Mouse (Mus musculus): ENCODE data around the gene Jund.

Gene Jund

DNA sequence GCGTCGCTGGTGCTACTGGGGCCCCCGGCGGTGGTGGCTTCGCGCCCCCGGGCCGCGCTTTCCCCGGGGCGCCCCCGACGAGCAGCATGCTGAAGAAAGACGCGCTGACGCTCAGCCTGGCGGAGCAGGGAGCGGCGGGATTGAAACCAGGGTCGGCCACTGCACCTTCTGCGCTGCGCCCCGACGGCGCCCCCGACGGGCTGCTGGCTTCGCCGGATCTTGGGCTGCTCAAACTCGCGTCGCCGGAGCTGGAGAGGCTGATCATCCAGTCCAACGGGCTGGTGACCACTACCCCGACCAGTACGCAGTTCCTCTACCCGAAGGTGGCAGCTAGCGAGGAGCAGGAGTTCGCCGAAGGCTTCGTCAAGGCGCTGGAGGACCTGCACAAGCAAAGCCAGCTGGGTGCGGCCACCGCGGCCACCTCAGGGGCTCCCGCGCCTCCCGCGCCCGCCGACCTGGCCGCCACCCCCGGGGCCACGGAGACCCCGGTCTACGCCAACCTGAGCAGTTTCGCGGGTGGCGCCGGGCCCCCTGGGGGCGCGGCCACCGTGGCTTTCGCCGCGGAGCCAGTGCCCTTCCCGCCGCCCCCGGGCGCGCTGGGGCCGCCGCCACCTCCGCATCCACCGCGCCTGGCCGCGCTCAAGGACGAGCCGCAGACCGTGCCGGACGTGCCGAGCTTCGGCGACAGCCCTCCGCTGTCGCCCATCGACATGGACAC is 526 bp downstream of the Jund start:
- DNase-seq (ENCODE audit: low spot score in 2 of 2) = peak in 1 of 2 experiments; percentile 35

DNA sequence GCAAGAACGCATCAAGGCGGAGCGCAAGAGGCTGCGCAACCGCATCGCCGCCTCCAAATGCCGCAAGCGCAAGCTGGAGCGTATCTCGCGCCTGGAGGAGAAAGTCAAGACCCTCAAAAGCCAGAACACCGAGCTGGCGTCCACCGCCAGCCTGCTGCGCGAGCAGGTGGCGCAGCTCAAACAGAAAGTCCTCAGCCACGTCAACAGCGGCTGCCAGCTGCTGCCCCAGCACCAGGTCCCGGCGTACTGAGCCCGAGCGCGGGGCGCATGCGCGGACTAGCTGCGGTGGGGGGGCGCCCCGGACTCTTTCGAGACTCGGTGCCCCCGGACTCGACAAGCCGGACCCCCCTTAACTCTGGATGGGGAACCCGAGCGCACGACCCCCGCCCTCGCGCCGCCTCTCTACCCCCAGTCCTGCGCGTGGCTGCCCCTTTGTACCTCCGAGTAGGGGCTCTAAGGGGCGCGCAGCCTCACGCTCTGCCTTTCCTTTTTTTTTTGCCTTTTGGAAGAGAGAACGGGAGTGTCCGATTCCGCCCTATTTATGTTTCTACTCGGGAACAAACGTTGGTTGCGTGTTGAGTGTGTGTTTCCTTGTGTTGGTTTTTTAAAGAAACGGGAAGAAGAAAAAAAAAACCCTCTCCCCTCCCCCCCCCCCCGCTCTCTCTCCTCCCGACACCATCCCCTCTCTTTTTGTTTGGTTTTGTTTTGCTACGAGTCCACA is 1.2 kb downstream of the Jund start:
- DNase-seq (ENCODE audit: low spot score in 2 of 2) = peak; percentile 64 to 78

DNA sequence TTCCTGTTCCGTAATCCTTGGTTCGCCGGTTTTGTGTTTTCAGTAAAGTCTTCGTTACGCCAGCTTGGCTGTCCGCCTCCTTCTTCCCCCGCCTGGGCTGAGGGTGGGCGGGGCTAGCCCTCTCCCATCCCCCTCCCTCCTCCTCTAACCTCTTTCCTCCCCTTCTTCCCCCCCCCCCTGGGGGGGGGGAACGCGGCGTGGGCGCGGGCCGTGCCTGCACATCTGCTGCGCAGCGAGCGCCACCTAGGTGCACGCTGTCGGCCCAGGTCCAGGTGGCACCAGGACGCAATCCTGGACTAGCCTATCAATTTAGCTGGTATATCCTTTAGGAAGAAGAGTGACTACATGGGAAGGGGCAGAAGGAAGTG is 1.8 kb downstream of the Jund start:
- DNase-seq (ENCODE audit: low spot score in 2 of 2) = peak; percentile 78 to 87

DNA sequence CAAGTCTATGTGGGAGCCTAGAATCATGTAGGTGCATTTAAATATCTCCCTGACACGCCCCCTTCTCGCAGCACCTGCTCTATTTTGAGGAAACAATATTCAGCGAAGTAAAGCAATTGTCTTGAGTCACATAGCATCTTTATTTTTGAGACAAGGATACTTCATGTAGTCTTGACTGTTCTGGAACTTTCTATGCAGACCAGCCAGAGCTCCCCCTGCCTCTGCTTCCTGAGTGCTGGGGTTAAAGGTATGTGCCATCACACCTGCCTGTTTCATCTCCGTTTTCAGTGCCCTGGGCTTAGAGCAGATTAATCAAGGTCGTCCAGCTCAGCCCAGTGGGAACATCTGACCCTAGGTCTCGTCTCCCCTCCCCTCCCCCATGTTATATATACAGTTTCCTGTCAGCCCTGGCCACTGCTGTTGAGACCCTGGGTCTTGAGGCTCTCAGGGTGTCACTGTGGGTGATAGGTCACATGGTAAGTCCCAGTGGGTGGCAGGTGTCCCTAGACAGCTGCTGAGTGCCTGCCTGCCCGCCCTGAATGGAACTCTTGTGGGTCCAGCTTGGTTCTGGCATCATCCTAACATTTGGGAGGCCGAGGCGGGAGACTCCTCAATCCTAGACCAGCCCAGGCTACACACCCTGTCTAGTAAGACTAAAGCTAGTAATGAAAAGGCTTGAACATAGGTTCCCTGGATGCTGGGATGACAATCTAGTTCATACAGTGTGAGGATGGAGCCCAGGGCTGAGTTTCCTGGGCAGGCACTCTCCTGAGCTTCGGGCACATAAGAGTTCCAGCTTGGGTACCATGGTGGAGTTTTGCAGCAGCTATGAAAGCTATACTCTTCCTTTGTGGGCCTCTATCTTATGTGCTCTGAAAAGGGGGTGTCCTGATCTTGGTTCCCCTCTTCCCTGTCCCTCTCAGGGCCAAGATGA is 2.6 kb downstream of the Jund start:
- DNase-seq (ENCODE audit: low spot score in 2 of 2) = no peak

DNA sequence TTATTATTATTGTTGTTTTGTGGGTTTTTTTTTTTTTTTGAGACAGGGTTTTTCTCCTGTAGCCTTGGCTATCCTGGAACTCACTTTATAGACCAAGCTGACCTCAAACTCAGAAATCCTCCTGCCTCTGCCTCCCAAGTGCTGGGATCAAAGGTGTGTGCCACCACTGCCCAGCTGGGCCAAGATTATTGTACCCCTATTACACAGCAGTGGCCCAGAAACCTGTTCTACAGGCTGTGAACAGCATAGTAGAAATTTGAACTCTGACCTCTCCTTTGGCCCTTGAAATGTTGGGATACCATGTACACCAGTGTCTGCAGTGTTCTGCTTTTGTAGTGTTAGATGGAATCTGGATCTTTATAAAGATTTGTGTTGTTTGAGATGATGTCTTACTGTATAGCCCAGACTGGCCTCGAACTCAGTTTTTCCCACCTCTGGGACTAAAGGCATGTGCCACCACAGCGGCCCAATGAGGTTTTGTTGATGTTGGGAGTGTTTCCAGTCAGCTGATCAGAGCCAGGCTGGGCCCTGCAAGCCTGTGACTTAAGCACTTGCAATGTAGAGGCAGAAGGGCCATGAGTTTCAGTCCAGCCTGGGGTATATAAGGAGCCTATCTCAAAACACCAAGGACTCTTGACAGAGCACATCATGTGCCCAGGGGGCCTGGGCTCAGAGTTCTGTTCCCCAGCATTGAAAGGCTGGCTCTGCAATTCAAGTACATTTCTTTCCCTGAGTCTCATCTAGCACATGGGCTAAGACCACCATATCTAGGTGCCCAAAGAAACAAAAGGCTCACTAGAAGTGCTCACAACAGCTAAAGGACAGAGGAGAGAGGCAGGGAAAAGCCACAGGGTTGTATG is 3.5 kb downstream of the Jund start:
- DNase-seq (ENCODE audit: low spot score in 2 of 2) = no peak

DNA sequence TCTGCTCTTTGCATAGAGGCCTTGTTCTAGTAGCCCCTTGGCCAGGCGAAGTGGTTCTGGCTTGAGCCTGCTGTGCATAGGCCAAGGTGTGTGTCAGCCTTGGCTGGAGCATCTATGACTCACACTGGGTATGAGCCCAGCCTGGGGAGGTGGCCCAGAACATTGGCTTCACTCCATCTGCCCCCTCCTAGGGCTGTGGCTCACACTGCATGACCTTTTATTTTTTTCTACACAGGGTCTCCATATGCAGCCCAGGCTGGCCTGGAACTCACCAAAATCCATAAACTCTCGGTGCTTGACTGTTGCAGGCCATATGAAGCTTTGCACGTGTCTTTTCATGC is 4.1 kb downstream of the Jund start:
- DNase-seq (ENCODE audit: low spot score in 2 of 2) = peak in 1 of 2 experiments; percentile 37

DNA sequence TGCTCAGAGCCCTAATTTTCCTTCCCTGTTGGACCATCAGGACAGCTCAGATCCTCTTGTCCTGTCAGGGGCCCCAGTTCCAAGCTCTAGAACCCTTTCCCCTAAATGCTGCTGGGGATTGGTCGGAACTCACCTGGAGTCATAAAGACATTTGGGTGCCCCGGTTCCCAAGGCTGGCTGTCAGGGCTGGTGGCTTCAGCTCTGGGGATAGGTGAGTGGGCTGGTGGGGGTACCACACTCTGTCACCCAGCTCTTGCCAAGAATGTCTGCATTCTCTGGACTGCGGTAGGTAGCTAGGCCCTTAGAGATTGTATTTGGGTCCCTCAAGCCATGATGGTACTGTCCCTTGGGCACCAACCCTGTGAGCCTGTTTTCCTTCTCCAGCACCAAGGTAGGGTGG is 4.5 kb downstream of the Jund start, which contains the start of gene Iqcn:
Gene Iqcn (plus strand): TSS at position 171 of the 400 bp plus-strand sequence.
- DNase-seq (ENCODE audit: low spot score in 2 of 2) = no peak

DNA sequence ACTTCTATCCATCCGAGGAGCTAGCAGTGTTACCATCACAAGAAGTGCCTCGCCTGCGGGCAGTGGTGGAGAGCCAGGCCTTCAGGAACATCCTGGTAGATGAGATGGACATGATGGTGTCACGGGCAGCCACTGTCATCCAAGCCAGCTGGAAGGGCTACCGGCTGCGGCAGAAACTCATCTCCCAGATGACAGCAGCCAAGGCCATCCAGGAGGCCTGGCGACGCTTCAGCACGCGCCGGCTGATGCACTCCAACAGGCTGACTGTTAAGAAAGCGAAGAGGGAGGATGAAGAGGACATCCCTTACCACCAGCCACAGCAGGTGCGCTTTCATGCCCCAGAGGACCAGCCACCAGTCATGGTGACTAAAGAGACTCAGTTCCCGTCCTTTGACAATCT is 9.5 kb downstream of the Jund start:
- no peak for DNase-seq (ENCODE audit: low spot score in 2 of 2)

DNA sequence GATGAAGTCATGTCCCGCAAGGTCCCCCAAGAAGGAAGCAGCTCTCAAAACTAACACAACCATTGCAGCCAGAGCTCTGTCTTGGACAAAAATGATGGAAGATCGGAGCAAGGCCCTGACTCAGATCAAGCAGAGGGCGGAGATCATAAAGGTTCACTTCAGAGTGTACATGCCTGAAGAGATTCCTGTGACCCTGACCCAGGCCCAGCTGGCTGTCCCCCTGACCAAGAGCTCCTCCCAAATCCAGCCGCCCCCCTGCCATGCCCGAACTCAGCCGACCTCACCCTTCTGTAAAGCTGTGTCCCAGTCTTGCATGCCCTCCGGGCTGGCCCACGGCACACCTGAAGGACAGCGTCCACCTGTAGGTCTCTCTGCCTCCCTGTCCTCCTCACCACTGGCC is 11.0 kb downstream of the Jund start:
- DNase-seq (ENCODE audit: low spot score in 2 of 2) = no peak

DNA sequence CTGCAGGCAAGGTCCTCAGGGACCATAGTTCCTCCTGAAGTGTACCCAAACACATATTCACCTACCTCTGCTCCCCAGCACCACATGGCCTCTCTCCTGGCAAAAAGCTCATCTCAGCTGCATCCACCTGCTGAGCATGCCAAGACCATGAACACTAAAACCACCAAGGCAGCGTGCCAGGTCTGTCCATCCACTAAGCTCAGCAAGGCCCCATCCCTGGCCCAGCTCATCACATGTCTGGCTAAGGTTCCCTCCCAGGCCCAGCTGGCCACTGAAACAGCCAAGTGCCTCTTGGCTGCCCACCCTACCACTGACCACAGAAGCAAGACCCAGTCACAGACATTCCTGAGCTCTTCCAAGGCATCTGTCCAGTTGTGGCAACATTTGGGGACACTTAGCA is 11.5 kb downstream of the Jund start:
- no peak for DNase-seq (ENCODE audit: low spot score in 2 of 2)

DNA sequence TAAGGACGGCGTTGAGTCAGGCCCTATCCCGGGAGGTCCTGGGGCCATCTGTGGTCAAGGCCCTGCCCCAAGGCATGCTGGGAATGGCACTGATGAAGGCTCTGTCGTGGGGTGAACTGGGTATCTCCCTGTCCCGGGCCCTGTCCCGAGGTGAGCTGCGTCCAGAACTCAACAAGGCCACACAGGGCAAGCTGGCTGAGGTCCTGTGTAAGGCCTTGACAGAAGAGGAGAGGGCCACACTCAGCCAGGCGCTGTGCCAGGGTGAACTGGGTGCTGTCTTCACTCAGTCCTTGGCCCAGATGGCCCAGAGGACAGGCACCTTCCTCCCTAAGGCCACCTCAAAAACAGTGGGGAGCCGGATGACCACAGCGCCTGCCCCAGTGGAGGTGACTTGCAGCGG is 12.3 kb downstream of the Jund start:
- no peak for DNase-seq (ENCODE audit: low spot score in 2 of 2)

DNA sequence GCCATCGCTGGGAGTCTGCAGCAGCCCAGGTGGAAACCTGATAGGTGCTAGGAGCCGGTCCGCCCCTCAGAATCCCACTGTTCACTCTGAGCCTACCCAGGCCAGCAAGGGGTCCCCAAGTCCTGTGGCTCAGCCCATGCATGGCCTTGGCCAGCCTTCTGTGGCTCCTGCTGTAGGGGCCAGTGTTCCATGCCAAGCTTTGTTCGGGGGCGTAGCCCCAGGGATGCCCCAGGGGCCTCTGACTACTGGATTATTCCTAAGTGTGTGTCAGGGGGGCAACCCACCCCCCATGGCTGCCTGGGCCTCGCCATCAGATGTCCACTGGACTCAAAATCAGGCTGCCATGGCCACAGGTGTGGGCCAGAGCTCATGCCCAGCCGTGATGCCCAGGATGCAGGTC is 15.2 kb downstream of the Jund start:
- no peak for DNase-seq (ENCODE audit: low spot score in 2 of 2)

DNA sequence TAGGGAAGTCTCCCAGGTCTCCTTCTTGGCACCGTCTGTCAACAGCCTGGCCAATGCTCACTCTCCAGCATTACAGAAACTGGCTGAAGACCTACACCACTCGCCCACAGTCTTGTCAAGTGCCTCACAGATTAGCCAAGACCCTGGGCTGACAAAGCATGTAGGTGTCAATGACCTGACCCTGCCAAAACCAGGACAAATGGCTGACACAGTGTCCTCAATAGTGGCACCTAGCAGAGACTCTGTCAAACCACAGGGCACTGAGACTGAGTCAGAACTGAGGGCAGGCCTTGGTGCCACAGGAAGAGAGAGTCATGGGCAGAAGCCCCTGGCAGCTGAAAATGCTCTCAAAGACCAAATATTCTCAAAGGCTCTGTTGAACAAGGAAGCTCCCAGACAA is 16.3 kb downstream of the Jund start:
- DNase-seq (ENCODE audit: low spot score in 2 of 2) = no peak

DNA sequence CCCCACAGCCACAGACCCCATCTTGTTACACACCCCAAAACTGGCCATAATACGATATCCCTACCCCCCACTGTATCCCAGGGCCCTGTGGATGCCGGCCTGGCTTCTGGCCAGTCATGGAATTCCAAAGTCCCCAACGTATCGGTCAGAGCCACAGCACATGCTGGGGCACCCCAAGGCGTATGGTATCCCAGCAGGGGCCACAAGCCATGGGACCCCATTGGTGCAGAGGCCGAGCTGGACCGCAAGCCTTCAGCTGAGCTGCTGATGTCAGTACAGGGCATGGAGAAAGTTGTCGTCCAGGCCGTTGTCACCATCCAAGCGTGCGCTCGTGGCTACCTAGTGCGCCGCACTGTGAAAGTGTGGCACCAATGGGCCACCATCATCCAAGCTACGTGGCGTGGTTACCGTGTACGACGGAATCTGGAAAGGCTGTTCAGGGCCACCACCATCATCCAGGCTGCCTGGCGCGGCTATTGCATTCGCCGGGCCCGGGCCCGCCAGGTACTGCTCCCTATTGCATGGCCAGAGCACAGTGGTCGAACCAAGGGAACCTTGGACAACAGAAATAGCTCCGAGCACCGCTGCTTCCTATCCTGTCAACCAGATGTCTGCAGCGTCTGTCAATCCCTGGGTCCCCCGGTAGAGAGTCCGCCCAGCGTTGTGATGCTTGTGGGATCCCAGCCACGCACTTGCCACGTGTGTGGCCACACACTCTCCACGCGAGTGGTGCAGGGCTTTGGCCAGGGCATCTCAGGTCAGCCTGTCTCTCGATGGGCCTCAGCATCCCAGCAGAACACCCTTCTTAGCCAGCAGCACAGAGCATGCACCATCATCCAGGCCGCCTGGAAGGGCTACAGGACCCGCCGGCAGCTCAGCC is 18.0 kb downstream of the Jund start:
- no peak for DNase-seq (ENCODE audit: low spot score in 2 of 2)

DNA sequence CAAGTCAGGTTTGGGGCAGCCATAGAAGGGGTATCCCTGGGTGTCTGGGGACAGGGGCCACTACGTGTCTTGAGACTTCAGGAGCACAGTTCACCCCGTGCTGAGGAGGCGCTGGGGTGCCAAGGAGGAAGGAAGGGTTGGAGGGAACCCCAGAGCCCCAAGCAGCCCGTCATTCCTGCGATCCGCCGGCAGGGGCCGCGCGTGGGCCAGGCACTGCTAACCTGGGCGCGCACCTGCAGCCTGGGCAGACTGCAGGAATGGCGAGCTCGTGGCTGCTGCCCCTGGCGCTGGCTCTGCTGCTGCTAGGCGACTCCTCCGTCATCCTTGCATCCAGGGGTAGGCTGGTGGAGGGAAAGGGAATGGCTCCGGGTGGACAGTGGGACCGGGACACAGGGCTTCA is 19.5 kb downstream of the Jund start, which contains the start of gene Gm3336:
Gene Gm3336 (plus strand): TSS at position 247 of the 400 bp plus-strand sequence.
- DNase-seq (ENCODE audit: low spot score in 2 of 2) = peak; percentile 51 to 67

DNA sequence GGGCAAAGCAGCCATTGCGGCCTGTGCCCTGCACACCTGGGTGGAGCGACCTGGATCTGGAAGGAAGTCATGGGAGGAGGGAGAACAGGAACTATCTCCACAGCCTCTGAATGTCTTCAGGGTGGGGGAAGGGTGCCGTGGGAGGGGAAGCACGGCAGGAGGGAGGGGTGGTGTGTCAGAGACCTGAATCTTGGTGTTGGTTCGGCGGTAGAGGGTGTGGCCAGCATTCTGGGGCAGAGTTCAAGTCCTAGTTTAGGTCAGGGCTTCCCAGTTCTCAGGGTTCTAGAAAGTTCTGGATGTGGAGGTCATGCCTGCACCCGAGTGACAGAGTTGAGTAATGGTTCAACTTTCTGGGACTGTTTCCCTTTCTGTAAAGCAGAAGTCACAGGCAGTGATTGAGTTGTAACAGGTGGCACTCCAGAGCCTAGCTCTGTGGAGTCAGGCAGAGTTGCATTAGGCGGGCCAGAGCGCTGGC is 21.1 kb downstream of the Jund start:
- no peak for DNase-seq (ENCODE audit: low spot score in 2 of 2)

DNA sequence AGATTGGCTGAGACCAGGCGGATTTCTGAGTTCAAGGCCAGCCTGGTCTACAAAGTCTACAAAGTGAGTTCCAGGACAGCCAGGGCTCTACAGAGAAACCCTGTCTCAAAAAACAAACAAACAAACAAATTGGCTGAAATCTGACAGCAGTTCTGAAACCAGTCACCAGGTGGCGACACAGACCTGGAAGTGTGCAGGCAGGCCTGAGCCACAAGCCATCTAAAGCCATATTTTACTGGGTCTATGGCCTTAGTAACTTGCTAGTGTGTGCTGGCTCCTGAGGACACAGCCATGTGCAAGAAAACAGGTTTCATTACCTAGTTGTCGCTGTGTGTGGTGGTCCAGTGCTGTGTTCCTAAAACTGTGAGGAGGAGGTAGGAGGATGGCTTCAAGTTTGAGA is 22.0 kb downstream of the Jund start:
- peak; percentile 85 to 88 for DNase-seq (ENCODE audit: low spot score in 2 of 2)

DNA sequence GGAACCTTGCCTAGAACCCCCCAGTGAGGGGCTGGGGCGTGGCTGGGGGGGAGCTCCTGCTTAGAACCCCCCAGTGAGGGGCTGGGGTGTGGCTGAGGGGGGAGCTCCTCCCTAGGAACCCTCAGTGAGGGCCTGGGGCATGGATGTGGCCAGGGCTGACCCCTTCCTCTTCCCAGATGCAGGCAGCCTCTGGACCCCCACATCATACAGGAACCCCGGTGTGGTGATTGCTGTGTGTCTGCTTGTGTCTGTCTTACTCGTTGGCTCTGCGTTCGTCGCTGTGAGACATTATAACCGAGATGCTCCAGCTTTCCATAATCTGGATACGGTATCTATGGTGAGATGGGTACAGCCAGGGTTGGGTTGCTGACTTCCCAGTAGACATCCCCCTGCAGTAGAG is 22.9 kb downstream of the Jund start:
- no peak for DNase-seq (ENCODE audit: low spot score in 2 of 2)

DNA sequence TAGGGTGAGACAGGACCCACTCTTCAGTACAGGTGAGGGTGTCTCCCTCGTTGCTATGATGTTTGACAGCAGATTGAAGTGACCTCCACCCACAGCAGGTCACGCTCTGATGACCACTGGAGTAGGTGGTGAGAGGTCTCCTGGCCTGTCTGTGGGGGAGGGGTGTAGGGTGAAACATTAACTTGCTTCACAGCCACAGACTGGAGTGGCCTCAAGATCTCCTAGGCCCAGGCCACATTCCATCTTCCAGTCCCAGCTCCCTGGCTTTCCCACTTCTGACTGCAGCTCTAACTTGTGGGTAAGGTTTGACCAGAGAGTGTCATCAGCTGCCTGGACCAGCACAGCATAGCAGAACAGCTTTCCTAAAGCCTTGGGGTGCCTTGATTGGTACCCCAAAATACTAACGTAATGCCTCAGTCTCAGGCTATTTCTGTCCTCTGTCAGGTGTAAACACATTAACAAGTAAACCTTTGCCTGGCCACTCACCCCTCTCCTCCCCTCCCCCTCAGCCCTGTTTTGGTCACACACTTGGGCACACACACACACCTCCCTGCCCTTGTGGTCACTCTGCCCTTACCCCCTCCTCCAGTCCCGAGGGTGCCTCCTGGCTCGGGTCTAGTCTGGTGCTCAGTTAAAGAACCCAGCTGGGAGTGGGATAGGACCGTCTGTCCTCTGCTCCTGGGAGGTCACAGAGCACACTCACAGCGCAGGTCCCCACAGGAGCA is 24.9 kb downstream of the Jund start, which contains the start of gene Pde4c:
Gene Pde4c (plus strand): TSS at position 235 of the 725 bp plus-strand sequence.
- DNase-seq (ENCODE audit: low spot score in 2 of 2) = no peak
